Mouse (Mus musculus): ENCODE data around the gene Slc6a15. TPM values are rescaled to one million over a fixed set of nuclear protein-coding genes. Genes with fewer than 3 reads are reported as not detected.

Gene Slc6a15
- polyA plus RNA-seq (2015; fragmentation: Nextera tagmentation; extraction: Ambion mirVana) = 96.3 and 104 TPM in 2 replicates

DNA sequence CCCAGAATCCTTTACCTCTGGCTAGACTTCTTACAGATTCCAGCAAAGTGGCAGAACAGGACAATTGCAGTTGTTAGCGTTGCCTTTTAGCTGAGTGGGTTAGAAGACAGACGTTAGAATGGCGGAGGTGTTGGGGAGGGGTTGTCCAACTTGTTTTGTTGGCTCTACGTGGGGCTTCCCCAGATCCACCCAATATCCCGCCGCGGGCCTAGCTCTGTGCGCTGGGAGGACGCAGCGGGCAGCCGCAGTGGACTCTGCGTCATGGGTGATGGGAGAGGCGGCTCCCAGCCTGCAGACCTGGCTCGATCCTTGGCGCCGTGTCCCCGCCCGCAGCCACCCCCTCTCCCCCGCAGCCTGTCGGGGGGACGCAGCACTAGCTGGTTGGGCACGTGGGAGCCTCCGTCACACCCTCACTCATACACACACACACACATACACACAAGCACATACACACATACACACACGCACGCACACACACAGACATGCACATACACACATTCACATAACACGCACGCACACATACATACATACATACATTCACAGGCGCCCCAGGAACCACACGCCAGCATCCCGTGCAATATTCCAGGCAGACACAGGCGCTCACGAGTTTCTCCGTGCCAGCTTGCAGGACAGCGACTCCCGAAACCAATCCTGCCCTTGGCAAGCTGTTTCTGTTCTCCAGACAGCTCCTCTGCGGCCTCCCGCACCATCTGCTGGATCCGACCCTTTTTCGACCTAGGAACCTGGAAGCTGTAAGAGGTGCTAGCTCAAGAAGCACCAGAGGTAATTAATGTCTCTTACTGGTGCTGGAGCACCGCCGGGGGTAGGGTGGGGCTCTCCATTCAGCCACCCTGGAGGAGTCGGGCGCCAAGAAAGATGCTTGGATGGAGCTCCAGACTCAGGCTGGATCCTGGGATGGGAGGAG lies at the start of gene Slc6a15:
Slc6a15 (plus strand) TSS at position 413 of the 925 bp plus-strand sequence.
- under 1% methylated on average over 40 of the region's 43 CpGs for WGBS

DNA sequence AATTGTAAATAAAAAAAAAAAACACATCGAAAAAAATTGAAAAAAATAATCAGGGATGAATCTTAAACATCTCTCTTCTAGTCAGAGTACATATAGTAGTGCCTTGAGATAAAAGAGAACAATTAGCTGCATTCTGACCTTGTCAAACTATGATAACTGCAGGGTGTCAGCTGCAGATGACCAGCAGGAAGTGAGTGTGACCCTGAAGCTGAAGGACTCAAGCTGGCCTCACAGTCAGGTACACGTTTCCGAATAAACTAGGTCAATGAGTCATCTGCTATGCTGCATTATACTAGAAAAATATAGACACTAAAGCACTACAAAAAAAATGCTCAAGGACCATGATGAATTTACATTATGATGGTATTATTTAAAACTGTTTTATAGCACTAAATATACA lies 45.6 kb upstream of the Slc6a15 start:
- Histone ChIP-seq H3K4me3 (ENCODE audit: low read length) (no peak overlapping the region), H3K27me3 (replicated peaks; ENCODE audit: control insufficient read depth, insufficient read depth, low read length) (no peaks in the 10 kb centered on the region), H3K9me3 (ENCODE audit: control insufficient read depth, low read length) (no peaks in the 10 kb centered on the region), H3K27ac (ENCODE audit: low read depth, low read length) (no peak overlapping the region), H3K9ac (ENCODE audit: low read depth, low read length) (no peak overlapping the region), H3K4me1 (ENCODE audit: control insufficient read depth, insufficient read depth, low read depth, low read length) (no peaks in the 10 kb centered on the region), H3K4me2 (ENCODE audit: low read length) (no peak overlapping the region), H3K36me3 (ENCODE audit: control insufficient read depth, insufficient read depth, low read length) (no peaks in the 10 kb centered on the region)
- ATAC-seq = no peak
- WGBS = 79% methylated on average over 3 of the region's 3 CpGs

More for the DNA sequence above, at the start of gene Slc6a15:
- Histone ChIP-seq H3K36me3 (ENCODE audit: control insufficient read depth, insufficient read depth, low read length) (no peaks in the 10 kb centered on the region), H3K4me1 (ENCODE audit: control insufficient read depth, insufficient read depth, low read depth, low read length) (peaks cover 3% of the 10 kb centered on the region), H3K27me3 (replicated peaks; ENCODE audit: control insufficient read depth, insufficient read depth, low read length) (no peaks in the 10 kb centered on the region), H3K4me3 (ENCODE audit: low read length) (peak within 1 kb of the TSS; percentile 74), H3K9ac (ENCODE audit: low read depth, low read length) (peak within 1 kb of the TSS; percentile 80), H3K4me2 (ENCODE audit: low read length) (peak within 1 kb of the TSS; percentile 79), H3K9me3 (ENCODE audit: control insufficient read depth, low read length) (no peaks in the 10 kb centered on the region), H3K27ac (ENCODE audit: low read depth, low read length) (peak within 1 kb of the TSS; percentile 76)
- peak; percentile 90 for ATAC-seq

DNA sequence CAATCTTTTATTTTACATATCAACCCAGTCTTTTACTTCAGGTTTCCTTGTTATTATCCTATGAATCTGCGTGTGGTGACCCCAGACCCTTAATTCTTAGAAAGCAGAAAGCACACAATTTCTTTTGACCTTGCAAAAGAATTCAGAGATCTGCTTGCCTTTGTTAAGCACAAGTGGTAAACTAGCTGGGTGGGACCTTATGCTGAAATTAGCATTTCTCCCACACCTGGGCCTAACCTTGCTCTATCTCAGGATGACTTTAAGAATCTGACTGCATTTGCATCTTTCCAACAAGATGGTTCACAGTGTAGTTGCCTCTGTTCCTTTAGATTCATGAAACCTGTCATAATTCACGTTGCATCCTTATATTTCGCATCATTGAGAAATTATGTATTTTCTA lies 44.2 kb upstream of the Slc6a15 start:
- 80% methylated on average over 3 of the region's 3 CpGs for WGBS
- no peaks in the 10 kb centered on the region for H3K9me3 ChIP-seq (ENCODE audit: control insufficient read depth, low read length)
- H3K9ac ChIP-seq (ENCODE audit: low read depth, low read length) = no peak overlapping the region
- no peaks in the 10 kb centered on the region for H3K27me3 ChIP-seq (replicated peaks; ENCODE audit: control insufficient read depth, insufficient read depth, low read length)
- ATAC-seq = no peak
- H3K4me3 ChIP-seq (ENCODE audit: low read length) = no peak overlapping the region
- no peaks in the 10 kb centered on the region for H3K4me1 ChIP-seq (ENCODE audit: control insufficient read depth, insufficient read depth, low read depth, low read length)
- no peaks in the 10 kb centered on the region for H3K36me3 ChIP-seq (ENCODE audit: control insufficient read depth, insufficient read depth, low read length)
- no peak overlapping the region for H3K27ac ChIP-seq (ENCODE audit: low read depth, low read length)
- H3K4me2 ChIP-seq (ENCODE audit: low read length) = no peak overlapping the region

DNA sequence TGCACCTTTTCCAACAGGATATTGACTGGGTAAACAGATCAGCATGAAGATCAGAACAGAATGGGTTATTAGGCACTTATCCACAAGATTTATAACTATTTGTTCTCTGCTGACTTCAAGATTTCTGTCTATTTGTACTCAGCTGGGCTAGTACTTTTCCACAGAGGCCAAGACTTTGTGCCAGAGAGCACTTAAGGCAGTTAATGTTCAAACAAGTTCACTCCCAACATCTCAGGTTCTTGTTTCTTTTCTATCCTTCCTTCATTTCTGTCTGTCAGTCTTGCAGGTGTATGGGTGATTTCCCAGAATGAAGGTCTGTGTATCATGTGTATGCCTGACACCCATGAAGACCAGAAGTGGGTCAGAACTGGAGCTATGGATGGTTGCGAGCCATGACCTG lies 33.3 kb upstream of the Slc6a15 start:
- no peaks in the 10 kb centered on the region for H3K9me3 ChIP-seq (ENCODE audit: control insufficient read depth, low read length)
- 100% methylated on average over 1 of the region's 1 CpGs for WGBS
- ATAC-seq = no peak
- H3K4me2 ChIP-seq (ENCODE audit: low read length) = no peak overlapping the region
- H3K9ac ChIP-seq (ENCODE audit: low read depth, low read length) = no peak overlapping the region
- H3K27ac ChIP-seq (ENCODE audit: low read depth, low read length) = no peak overlapping the region
- no peaks in the 10 kb centered on the region for H3K36me3 ChIP-seq (ENCODE audit: control insufficient read depth, insufficient read depth, low read length)
- H3K4me1 ChIP-seq (ENCODE audit: control insufficient read depth, insufficient read depth, low read depth, low read length) = no peaks in the 10 kb centered on the region
- no peaks in the 10 kb centered on the region for H3K27me3 ChIP-seq (replicated peaks; ENCODE audit: control insufficient read depth, insufficient read depth, low read length)
- no peak overlapping the region for H3K4me3 ChIP-seq (ENCODE audit: low read length)

DNA sequence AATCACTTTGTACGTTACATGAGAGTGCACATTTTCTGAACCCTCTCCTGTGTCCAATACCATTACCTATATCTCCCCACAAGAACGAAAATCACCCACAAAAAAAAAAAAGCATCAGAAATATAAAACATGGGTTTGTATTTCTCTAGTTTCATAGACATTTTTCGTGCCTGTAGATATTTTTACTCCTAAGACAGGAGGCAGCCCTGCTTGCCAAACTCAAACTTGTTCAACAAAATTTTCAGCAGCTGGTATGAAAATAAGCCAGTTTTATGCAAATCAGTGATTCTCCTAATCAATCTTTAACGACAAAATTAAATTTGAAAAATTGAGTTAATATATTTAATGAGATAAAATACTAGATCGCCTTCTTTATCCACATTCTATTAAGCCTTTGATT lies 27.7 kb upstream of the Slc6a15 start:
- Histone ChIP-seq H3K36me3 (ENCODE audit: control insufficient read depth, insufficient read depth, low read length) (no peaks in the 10 kb centered on the region), H3K4me3 (ENCODE audit: low read length) (no peak overlapping the region), H3K27me3 (replicated peaks; ENCODE audit: control insufficient read depth, insufficient read depth, low read length) (no peaks in the 10 kb centered on the region), H3K4me1 (ENCODE audit: control insufficient read depth, insufficient read depth, low read depth, low read length) (no peaks in the 10 kb centered on the region), H3K9ac (ENCODE audit: low read depth, low read length) (no peak overlapping the region), H3K4me2 (ENCODE audit: low read length) (no peak overlapping the region), H3K27ac (ENCODE audit: low read depth, low read length) (no peak overlapping the region), H3K9me3 (ENCODE audit: control insufficient read depth, low read length) (no peaks in the 10 kb centered on the region)
- ATAC-seq = no peak
- whole genome bisulfite sequencing = 85% methylated on average over 5 of the region's 5 CpGs

DNA sequence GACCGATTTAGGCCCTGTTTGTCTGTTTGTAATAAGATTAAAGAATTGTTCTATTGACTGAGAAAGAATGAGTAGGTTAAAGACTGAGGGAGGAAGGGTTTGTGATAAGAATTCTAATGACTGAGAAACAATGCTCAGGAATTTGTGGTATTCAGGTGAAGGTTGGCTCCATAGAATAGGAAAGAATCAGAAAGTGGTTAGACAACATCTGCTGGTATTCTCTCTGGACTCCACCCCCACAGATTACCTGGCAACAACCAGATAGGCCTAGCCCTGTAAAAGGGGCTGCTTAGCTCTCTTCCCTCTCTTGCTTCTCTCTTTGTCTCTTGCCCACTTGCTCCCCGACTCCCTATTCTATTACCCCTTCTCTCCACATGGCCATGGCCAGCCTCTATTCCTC lies 20.8 kb upstream of the Slc6a15 start:
- Histone ChIP-seq H3K27me3 (replicated peaks; ENCODE audit: control insufficient read depth, insufficient read depth, low read length) (no peaks in the 10 kb centered on the region), H3K4me1 (ENCODE audit: control insufficient read depth, insufficient read depth, low read depth, low read length) (no peaks in the 10 kb centered on the region), H3K4me2 (ENCODE audit: low read length) (no peak overlapping the region), H3K4me3 (ENCODE audit: low read length) (no peak overlapping the region), H3K9ac (ENCODE audit: low read depth, low read length) (no peak overlapping the region), H3K36me3 (ENCODE audit: control insufficient read depth, insufficient read depth, low read length) (no peaks in the 10 kb centered on the region), H3K9me3 (ENCODE audit: control insufficient read depth, low read length) (no peaks in the 10 kb centered on the region), H3K27ac (ENCODE audit: low read depth, low read length) (no peak overlapping the region)
- WGBS = 53% methylated on average over 2 of the region's 2 CpGs
- no peak for ATAC-seq

DNA sequence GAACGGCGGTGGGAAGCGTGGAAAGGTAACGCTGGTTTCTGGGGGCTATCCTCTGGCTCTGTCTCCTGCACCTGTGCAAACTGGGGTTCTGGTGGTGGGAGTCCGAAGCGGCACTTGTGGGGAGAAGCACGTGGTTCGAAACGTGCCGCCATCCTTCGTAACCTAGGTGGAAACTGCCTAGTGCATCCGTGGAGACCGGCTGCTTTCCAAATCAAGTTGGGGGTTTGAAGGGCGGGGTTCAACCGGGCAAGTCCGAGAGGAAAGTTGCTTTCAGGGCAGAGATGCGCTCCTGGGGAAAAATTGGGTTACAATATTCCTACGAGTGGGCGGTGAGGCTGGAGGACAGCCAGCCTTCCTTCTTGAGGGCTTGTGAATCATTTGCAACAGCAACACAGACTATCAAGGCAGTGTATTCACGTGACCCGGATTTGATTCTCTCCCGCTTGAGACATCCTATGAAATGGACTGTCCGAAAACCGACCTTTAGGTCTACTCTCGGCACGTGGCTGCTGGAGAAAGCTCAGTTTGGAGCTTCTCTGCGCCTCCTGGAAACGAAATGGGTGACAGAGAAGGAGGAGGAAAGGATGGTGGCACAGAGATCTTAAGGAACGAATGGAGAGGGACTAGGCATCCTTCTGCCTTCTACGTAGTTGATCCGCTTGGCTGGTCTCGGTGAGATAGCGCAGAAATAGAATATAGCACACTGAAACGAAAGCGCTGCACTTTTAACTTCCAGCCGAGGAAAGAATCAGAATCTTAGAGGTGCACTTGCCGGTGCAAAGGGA lies 905 bp downstream of the Slc6a15 start:
- Histone ChIP-seq H3K9me3 (ENCODE audit: control insufficient read depth, low read length) (no peaks in the 10 kb centered on the region), H3K4me3 (ENCODE audit: low read length) (peak overlapping the region; percentile 74), H3K36me3 (ENCODE audit: control insufficient read depth, insufficient read depth, low read length) (no peaks in the 10 kb centered on the region), H3K27me3 (replicated peaks; ENCODE audit: control insufficient read depth, insufficient read depth, low read length) (no peaks in the 10 kb centered on the region), H3K27ac (ENCODE audit: low read depth, low read length) (peak overlapping the region; percentile 76), H3K4me2 (ENCODE audit: low read length) (peak overlapping the region; percentile 79), H3K4me1 (ENCODE audit: control insufficient read depth, insufficient read depth, low read depth, low read length) (peaks cover 3% of the 10 kb centered on the region), H3K9ac (ENCODE audit: low read depth, low read length) (peak overlapping the region; percentile 80)
- WGBS = under 1% methylated on average over 37 of the region's 37 CpGs
- ATAC-seq = peak; percentile 67

DNA sequence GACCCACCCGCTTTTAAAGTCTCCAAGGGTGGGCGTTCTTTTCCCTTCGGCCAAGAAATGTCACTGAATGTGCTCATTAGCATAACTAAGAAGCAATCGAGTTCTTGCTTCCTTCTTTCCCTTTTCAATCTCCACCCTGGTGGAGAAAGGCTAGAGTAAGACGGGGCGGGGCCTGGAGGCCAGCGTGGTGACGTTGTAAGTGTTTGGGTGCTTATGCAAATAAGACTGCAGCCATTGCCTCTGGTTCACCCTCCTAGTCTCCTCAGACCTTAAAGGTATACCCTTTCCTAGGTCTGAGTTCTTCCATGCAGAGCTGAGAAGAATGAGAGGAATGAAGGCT lies 1.5 kb downstream of the Slc6a15 start:
- ATAC-seq = peak; percentile 90
- Histone ChIP-seq H3K27ac (ENCODE audit: low read depth, low read length) (peak overlapping the region; percentile 76), H3K27me3 (replicated peaks; ENCODE audit: control insufficient read depth, insufficient read depth, low read length) (no peaks in the 10 kb centered on the region), H3K9me3 (ENCODE audit: control insufficient read depth, low read length) (no peaks in the 10 kb centered on the region), H3K4me1 (ENCODE audit: control insufficient read depth, insufficient read depth, low read depth, low read length) (peaks cover 3% of the 10 kb centered on the region), H3K9ac (ENCODE audit: low read depth, low read length) (peak overlapping the region; percentile 80), H3K4me3 (ENCODE audit: low read length) (peak overlapping the region; percentile 74), H3K4me2 (ENCODE audit: low read length) (peak overlapping the region; percentile 79), H3K36me3 (ENCODE audit: control insufficient read depth, insufficient read depth, low read length) (no peaks in the 10 kb centered on the region)
- WGBS = 0% methylated on average over 8 of the region's 8 CpGs

DNA sequence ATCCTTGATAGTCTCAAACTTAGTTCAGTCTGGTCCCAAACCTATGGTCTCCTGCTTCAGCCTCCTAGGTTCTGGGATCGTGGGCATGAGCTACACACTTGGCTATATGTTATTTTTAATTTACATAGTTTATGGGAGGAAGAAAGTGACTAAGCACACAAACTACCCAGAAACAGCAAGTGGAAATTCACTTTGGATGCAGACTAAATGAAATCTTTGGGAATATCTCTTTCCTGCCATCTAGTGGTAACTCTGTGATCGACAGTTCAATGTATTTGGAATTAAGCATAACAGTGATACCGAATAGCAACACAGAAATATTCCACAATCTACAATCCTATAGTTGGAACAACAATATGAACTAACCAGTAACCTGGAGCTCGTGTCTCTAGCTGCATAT lies 34.6 kb downstream of the Slc6a15 start:
- Histone ChIP-seq H3K4me3 (ENCODE audit: low read length) (no peak overlapping the region), H3K4me1 (ENCODE audit: control insufficient read depth, insufficient read depth, low read depth, low read length) (no peaks in the 10 kb centered on the region), H3K36me3 (ENCODE audit: control insufficient read depth, insufficient read depth, low read length) (no peaks in the 10 kb centered on the region), H3K27ac (ENCODE audit: low read depth, low read length) (no peak overlapping the region), H3K27me3 (replicated peaks; ENCODE audit: control insufficient read depth, insufficient read depth, low read length) (no peaks in the 10 kb centered on the region), H3K9me3 (ENCODE audit: control insufficient read depth, low read length) (no peaks in the 10 kb centered on the region), H3K9ac (ENCODE audit: low read depth, low read length) (no peak overlapping the region), H3K4me2 (ENCODE audit: low read length) (no peak overlapping the region)
- 24% methylated on average over 4 of the region's 4 CpGs for WGBS
- ATAC-seq = peak; percentile 42; the same call in 1 of the 2 replicates

Data from hindbrain, embryonic 16.5 days (tissue).